Mouse (Mus musculus): ENCODE results near the gene Akip1. TPM values are rescaled to one million over a fixed set of nuclear protein-coding genes. Genes with fewer than 3 reads are reported as not detected.

Gene Akip1
- total RNA-seq, 1 experiment: 29.1 TPM

- no peak for DNase-seq (ENCODE audit: low read depth, low spot score)
- Histone ChIP-seq H3K27ac (ENCODE audit: insufficient read depth, low read depth, low read length, poor library complexity, severe bottlenecking) (no peak overlapping the region), H3K9ac (ENCODE audit: insufficient read depth, low read depth, low read length, poor library complexity, severe bottlenecking) (no peak overlapping the region), H3K9me3 (ENCODE audit: control insufficient read depth, insufficient read depth, low read depth, low read length) (no peaks in the 10 kb centered on the region), H3K4me1 (ENCODE audit: control insufficient read depth in 2 of 2, insufficient read depth in 2 of 2, low read length in 2 of 2, poor library complexity in 1 of 2) (peaks cover 0 to 7% of the 10 kb centered on the region in 2 experiments; a peak in 1 of 4 replicates), H3K36me3 (ENCODE audit: control insufficient read depth, insufficient read depth, low read length, poor library complexity, severe bottlenecking) (no peaks in the 10 kb centered on the region), H3K4me3 (ENCODE audit: insufficient read depth in 1 of 2, low read depth in 1 of 2, low read length in 2 of 2, poor library complexity in 1 of 2, severe bottlenecking in 1 of 2) (no peak overlapping the region)
- no peak for TF ChIP-seq CHD2 (IDR thresholded peaks at IDR 0.05; ENCODE audit: low read depth, low read length)
- no peak for TF ChIP-seq HCFC1 (IDR thresholded peaks at IDR 0.05; ENCODE audit: borderline replicate concordance, insufficient read depth, low read length)
- in situ Hi-C loops (cut with MboI; ENCODE audit: low sequenced_read_pairs in 2 of 2, unreplicated experiment in 2 of 2): no loop called here
These were observed 13.4 kb upstream of the Akip1 start for GRCm38 (mm10) chr7:109690101-109690500.

- TF ChIP-seq CHD2 (IDR thresholded peaks at IDR 0.05; ENCODE audit: low read depth, low read length): no peak
- no peak for DNase-seq (ENCODE audit: low read depth, low spot score)
- H3K36me3 ChIP-seq (ENCODE audit: control insufficient read depth, insufficient read depth, low read length, poor library complexity, severe bottlenecking): no peaks in the 10 kb centered on the region
- no peak overlapping the region for H3K9ac ChIP-seq (ENCODE audit: insufficient read depth, low read depth, low read length, poor library complexity, severe bottlenecking)
- in situ Hi-C loops (cut with MboI; ENCODE audit: low sequenced_read_pairs in 2 of 2, unreplicated experiment in 2 of 2): no loop called here
- peaks cover 0 to 7% of the 10 kb centered on the region in 2 experiments; a peak in 1 of 4 replicates for H3K4me1 ChIP-seq (ENCODE audit: control insufficient read depth in 2 of 2, insufficient read depth in 2 of 2, low read length in 2 of 2, poor library complexity in 1 of 2)
- no peak overlapping the region for H3K27ac ChIP-seq (ENCODE audit: insufficient read depth, low read depth, low read length, poor library complexity, severe bottlenecking)
- no peak overlapping the region for H3K4me3 ChIP-seq (ENCODE audit: insufficient read depth in 1 of 2, low read depth in 1 of 2, low read length in 2 of 2, poor library complexity in 1 of 2, severe bottlenecking in 1 of 2)
- no peaks in the 10 kb centered on the region for H3K9me3 ChIP-seq (ENCODE audit: control insufficient read depth, insufficient read depth, low read depth, low read length)
These were observed 12.5 kb upstream of the Akip1 start for GRCm38 (mm10) chr7:109690961-109691360.

- peak overlapping the region; percentile 82 for H3K27ac ChIP-seq (ENCODE audit: insufficient read depth, low read depth, low read length, poor library complexity, severe bottlenecking)
- no peaks in the 10 kb centered on the region for H3K36me3 ChIP-seq (ENCODE audit: control insufficient read depth, insufficient read depth, low read length, poor library complexity, severe bottlenecking)
- TF ChIP-seq HCFC1 (IDR thresholded peaks at IDR 0.05; ENCODE audit: borderline replicate concordance, insufficient read depth, low read length) (no peak), CHD2 (IDR thresholded peaks at IDR 0.05; ENCODE audit: low read depth, low read length) (no peak), ZC3H11A (IDR thresholded peaks at IDR 0.05; ENCODE audit: borderline replicate concordance, low read depth, low read length) (no peak), ZNF384 (IDR thresholded peaks at IDR 0.05; ENCODE audit: low read depth, low read length) (no peak), MAFK (IDR thresholded peaks at IDR 0.05; ENCODE audit: insufficient read depth, low read depth, low read length) (no peak)
- H3K4me1 ChIP-seq (ENCODE audit: control insufficient read depth in 2 of 2, insufficient read depth in 2 of 2, low read length in 2 of 2, poor library complexity in 1 of 2): peaks cover 3 to 5% of the 10 kb centered on the region in 2 experiments; a peak in 2 of 4 replicates
- H3K9me3 ChIP-seq (ENCODE audit: control insufficient read depth, insufficient read depth, low read depth, low read length): no peaks in the 10 kb centered on the region
- H3K9ac ChIP-seq (ENCODE audit: insufficient read depth, low read depth, low read length, poor library complexity, severe bottlenecking): no peak overlapping the region
- H3K4me3 ChIP-seq (ENCODE audit: insufficient read depth in 1 of 2, low read depth in 1 of 2, low read length in 2 of 2, poor library complexity in 1 of 2, severe bottlenecking in 1 of 2): peak overlapping the region; percentile 22 to 45; a peak in 3 of 4 replicates
- DNase-seq (ENCODE audit: low read depth, low spot score): no peak
- in situ Hi-C loops (cut with MboI; ENCODE audit: low sequenced_read_pairs in 2 of 2, unreplicated experiment in 2 of 2): no loop called here
These were observed 8.7 kb upstream of the Akip1 start for GRCm38 (mm10) chr7:109694576-109695338.

- Histone ChIP-seq H3K9me3 (ENCODE audit: control insufficient read depth, insufficient read depth, low read depth, low read length) (no peaks in the 10 kb centered on the region), H3K9ac (ENCODE audit: insufficient read depth, low read depth, low read length, poor library complexity, severe bottlenecking) (no peak overlapping the region; the same call in 1 of the 2 replicates), H3K4me1 (ENCODE audit: control insufficient read depth in 2 of 2, insufficient read depth in 2 of 2, low read length in 2 of 2, poor library complexity in 1 of 2) (peaks cover 3 to 5% of the 10 kb centered on the region in 2 experiments; a peak in 2 of 4 replicates), H3K27ac (ENCODE audit: insufficient read depth, low read depth, low read length, poor library complexity, severe bottlenecking) (peak overlapping the region; percentile 82; the same call in 1 of the 2 replicates), H3K4me3 (ENCODE audit: insufficient read depth in 1 of 2, low read depth in 1 of 2, low read length in 2 of 2, poor library complexity in 1 of 2, severe bottlenecking in 1 of 2) (peak overlapping the region; percentile 1 to 22; a peak in 1 of 4 replicates), H3K36me3 (ENCODE audit: control insufficient read depth, insufficient read depth, low read length, poor library complexity, severe bottlenecking) (no peaks in the 10 kb centered on the region)
- in situ Hi-C loops (cut with MboI; ENCODE audit: low sequenced_read_pairs in 2 of 2, unreplicated experiment in 2 of 2): no loop called here
- DNase-seq (ENCODE audit: low read depth, low spot score): no peak
- TF ChIP-seq HCFC1 (IDR thresholded peaks at IDR 0.05; ENCODE audit: borderline replicate concordance, insufficient read depth, low read length): no peak
- no peak for TF ChIP-seq ZNF384 (IDR thresholded peaks at IDR 0.05; ENCODE audit: low read depth, low read length)
- TF ChIP-seq ZC3H11A (IDR thresholded peaks at IDR 0.05; ENCODE audit: borderline replicate concordance, low read depth, low read length): no peak
- no peak for TF ChIP-seq CHD2 (IDR thresholded peaks at IDR 0.05; ENCODE audit: low read depth, low read length)
- TF ChIP-seq MAFK (IDR thresholded peaks at IDR 0.05; ENCODE audit: insufficient read depth, low read depth, low read length): no peak
These were observed 8.2 kb upstream of the Akip1 start for GRCm38 (mm10) chr7:109695339-109695726.

GRCm38 (mm10) chr7:109700213-109700612 is 3.3 kb upstream of the Akip1 start:
- Histone ChIP-seq H3K9me3 (ENCODE audit: control insufficient read depth, insufficient read depth, low read depth, low read length) (no peaks in the 10 kb centered on the region; the same call in 1 of the 2 replicates), H3K9ac (ENCODE audit: insufficient read depth, low read depth, low read length, poor library complexity, severe bottlenecking) (no peak overlapping the region), H3K4me3 (ENCODE audit: insufficient read depth in 1 of 2, low read depth in 1 of 2, low read length in 2 of 2, poor library complexity in 1 of 2, severe bottlenecking in 1 of 2) (no peak overlapping the region), H3K36me3 (ENCODE audit: control insufficient read depth, insufficient read depth, low read length, poor library complexity, severe bottlenecking) (no peaks in the 10 kb centered on the region), H3K4me1 (ENCODE audit: control insufficient read depth in 2 of 2, insufficient read depth in 2 of 2, low read length in 2 of 2, poor library complexity in 1 of 2) (peaks cover 6 to 9% of the 10 kb centered on the region in 2 experiments; a peak in 3 of 4 replicates), H3K27ac (ENCODE audit: insufficient read depth, low read depth, low read length, poor library complexity, severe bottlenecking) (no peak overlapping the region)
- peak; percentile 58 for DNase-seq (ENCODE audit: low read depth, low spot score)
- in situ Hi-C loops (cut with MboI; ENCODE audit: low sequenced_read_pairs in 2 of 2, unreplicated experiment in 2 of 2): no loop called here
- TF ChIP-seq HCFC1 (IDR thresholded peaks at IDR 0.05; ENCODE audit: borderline replicate concordance, insufficient read depth, low read length) (no peak), ZNF384 (IDR thresholded peaks at IDR 0.05; ENCODE audit: low read depth, low read length) (no peak), ZC3H11A (IDR thresholded peaks at IDR 0.05; ENCODE audit: borderline replicate concordance, low read depth, low read length) (no peak), CHD2 (IDR thresholded peaks at IDR 0.05; ENCODE audit: low read depth, low read length) (no peak), MAFK (IDR thresholded peaks at IDR 0.05; ENCODE audit: insufficient read depth, low read depth, low read length) (no peak)
